Mouse (Mus musculus) monocyte, adult 5-6 weeks (primary cell): ENCODE results near the gene Cep19. TPM values are rescaled to one million over a fixed set of nuclear protein-coding genes. Genes with fewer than 3 reads are reported as not detected.
"Not testable (repeated sequence)": the region's sequence is repeated elsewhere in the genome, so short reads cannot be mapped to it uniquely, and the experiment has no call there.

Experiments used
- ATAC-seq: fragments of 153-309, 156-312 bp; replicated peaks from 2 replicates; pipeline ENCODE4 v1.8.0; 2017; ENCODE audit warnings: mild to moderate bottlenecking; ENCODE audit not compliant: low TSS enrichment, insufficient number of reproducible peaks, severe bottlenecking, poor library complexity, low FRiP score
- total RNA-seq: library from RNA; stranded (forward); fragments of 200-1000, 200-491, 200-594 nt; gene quantifications from 3 replicates; pipeline ENCODE4 v1.2.3, GENCODE M21; 2017

The Cep19 gene
- 11.1 to 15.4 TPM (median 12.7 TPM) in 3 replicates for total RNA-seq

DNA sequence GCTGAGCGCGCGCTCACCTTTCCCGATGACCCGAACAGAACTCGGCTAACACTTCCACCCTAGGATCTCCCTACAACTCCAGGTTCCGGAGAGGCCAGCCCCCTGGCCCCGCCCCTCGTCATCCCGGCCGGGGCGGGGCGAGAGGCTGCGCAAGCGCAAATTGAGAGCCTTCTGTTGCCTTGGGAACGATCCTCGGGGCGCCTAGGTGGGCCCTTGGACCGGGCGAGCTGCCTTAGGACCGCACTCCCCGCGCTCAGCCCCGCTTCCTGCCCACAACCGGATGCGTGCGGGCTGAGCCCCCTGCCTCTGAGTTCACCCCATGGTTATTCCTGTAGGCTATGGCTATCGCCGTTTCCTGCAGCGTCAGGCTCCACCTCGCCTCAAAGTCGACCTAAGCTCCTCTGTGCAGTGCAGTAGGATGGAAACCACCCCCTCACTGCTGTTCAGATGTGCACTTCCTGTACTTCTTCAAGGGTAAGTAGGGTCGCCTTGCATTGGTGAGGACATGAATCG is at the start of gene Cep19, which contains the start of gene Pigx:
TSS of gene Cep19 (plus strand) at position 163 of the 513 bp plus-strand sequence.
TSS of gene Pigx (minus strand) at position 103 of the 513 bp plus-strand sequence.
- ATAC-seq, result peak; percentile 81

DNA sequence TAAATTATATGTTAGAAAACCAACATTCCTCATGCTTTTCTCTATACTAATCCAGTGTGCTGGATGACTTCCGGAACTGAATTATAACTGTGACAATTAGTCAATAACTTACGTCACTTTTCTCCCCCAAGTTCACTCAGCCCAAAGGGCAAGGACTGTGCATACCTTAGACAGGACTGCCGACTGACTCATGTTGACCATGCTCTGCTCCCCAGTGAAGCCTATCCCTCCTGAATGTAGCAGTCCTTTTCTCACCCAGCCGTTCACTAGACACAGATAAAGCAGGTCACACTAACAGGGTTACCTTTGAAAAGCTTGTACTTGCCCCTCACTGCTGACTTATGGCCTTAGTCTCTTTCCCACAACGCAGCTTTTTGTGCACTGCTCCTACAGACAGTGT is 40.8 kb upstream of the Cep19 start:
- ATAC-seq, result no peak

DNA sequence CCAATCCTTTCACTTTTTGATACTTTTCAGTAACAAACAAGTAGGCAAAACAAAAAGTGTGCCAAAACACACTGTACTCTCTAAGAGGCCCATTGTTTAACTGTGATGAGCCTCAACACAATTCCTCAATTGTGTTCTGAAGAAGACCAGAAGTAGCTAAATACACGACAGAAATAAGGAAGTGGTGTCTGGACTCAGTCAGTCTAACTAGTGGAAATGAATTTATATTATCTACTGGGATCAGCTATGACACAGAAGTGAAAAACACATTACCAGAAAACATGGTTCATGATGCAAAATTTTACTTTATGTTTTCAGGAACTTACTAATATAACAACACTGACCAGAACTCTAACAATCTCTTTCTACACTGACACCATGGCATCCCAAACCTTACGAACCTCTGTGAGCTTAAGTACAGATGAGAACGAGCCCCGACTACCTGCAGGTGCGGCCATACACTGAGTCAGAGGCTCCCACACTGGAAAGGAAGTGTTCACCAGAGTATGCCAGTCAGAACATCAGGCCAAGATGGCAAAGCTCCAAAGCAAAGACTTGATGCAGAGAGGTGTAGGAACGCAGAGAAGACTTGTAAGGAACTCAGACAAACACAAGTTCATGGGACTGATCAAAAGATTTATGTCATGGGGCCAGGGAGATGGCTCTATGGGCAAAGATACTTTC is 39.6 kb upstream of the Cep19 start:
- ATAC-seq, result peak; percentile 78

DNA sequence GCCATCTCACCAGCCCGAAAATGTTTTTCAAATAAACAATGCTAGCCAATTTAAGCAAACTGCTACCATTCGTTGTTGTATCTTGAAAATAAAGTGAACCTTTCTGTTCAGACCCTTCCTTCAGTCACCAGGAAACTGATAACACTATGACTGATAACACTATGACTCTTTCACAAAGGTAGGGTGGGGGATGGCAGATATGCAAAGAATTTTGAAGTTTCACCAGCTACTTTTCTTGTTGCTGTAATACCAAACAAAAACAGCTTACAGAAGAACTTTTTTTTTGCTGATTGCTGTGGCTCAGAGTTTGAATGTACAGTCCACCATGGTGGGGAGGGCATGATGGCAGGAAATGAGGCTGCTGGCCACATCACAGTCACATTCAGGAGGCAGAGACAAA is 37.4 kb upstream of the Cep19 start:
- ATAC-seq, result no peak

DNA sequence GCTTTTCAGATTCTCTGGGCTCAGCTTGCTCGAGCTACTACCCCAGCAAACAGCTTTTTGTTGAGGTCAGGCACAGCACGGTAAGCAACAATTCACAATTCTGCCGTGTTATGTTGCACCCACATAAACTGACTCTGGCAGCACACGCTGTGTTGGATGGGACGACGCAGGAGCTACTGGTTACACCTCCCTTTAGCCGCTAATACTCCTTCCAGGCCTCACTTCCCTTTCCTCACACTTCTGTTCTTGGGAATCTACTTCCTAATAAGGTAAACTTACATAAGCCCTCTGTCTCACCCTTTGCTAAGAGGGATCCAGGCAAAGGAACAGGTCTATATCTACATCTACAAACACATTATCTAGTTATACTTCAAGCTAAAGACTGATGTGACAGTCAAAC is 35.7 kb upstream of the Cep19 start:
- ATAC-seq, result 0 out of 2 replicates have a peak, but pooled peaks have one; percentile 13

DNA sequence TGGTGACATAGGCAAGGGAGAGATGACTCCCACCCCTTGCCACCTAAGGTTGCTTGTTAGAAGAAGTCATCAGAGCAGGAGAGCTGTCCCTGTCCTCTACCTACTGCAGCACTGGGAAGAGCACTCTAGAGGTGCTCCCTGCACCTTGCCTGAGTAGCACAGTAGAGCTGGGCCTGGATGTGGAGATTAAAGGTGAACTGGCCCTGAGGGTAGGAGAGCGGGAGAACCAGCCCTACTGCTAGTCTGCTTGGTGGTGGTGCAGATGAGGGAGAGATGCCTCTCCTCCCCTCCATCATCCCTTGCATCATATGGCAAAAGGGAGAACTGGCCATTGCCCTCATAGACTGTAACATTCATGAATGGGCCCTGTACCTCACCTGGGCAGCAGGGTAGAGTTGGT is 32.7 kb upstream of the Cep19 start:
- 0 out of 2 replicates have a peak, but pooled peaks have one; percentile 5 for ATAC-seq

DNA sequence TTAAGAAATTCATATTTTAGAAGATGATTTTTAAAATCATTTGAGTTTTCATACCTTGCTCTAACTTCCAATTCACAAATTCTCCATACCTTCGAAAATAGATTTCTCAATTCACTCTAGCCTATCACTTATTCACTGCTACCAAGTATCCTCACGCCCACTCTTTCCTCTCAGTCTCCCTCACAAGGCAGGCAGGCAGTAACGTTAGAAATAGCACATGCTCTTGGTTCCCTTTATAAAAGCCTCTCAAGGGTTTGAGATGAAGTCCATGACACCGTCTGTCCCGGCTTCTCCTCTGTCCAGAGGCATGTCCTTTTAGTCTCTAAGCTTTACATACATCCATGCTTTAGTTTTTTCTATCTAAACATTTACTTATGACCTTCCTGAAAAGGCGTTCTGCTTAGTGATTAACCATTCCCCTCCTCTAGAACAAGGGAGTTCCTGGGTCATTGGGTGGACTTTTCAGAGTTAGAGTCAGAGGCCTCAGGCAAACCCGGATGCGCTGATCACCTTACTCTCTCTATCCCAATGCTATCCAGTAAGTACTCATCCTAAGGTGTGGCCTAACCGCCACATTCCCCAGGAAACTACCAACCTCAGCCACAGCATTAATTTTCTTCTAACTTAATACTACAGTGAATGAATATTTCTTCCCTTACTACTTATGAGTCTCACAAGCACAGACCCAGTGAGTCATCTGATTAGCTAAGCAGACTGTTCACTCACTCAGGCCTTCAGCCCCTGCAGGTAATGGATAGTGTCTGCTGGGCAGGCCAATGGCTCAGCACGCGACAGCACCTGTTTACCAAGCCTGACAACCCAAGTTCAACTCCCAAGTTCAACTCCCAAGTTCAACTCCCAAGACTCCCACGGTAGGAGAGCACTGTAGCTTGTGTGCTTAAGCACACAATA is 31.0 kb upstream of the Cep19 start:
- ATAC-seq, result no peak

DNA sequence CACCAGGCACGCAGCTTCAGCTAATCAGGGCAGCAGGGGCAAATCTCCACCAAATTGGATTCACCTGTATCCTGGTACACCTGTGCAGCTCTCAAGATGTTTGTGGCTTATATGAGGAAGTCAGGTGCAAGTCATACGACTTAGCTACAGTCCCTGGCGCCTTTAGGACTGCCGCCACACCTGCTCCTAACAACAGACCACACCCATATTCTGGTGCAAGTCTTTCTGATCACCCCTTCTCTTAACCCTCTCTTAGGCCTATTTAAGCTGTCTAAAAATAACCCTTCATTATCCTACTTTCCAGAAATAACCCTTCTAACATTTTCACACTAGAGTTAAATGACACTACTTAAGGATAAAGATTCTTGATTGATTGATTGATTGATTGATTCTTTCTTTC is 29.5 kb upstream of the Cep19 start:
- ATAC-seq, result not testable (repeated sequence)

DNA sequence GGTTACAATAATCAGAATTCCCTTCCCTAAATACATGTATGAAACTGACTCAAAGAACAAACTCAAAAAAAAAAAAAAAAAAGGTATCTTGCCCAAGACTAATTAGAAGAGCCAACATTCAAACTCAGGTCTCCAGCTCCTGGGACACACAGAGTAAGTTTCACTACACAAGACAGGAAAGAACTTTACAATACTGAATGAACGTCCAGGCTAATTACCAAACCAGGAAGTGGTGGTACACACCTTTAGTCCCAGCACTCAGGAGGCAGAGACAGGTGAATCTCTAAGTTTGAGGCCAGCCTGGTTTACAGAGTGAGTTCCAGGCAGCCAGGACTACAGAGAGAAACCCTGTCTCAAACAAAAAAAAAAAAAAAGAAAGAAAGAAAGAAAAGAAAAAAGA is 23.8 kb upstream of the Cep19 start:
- no peak for ATAC-seq

DNA sequence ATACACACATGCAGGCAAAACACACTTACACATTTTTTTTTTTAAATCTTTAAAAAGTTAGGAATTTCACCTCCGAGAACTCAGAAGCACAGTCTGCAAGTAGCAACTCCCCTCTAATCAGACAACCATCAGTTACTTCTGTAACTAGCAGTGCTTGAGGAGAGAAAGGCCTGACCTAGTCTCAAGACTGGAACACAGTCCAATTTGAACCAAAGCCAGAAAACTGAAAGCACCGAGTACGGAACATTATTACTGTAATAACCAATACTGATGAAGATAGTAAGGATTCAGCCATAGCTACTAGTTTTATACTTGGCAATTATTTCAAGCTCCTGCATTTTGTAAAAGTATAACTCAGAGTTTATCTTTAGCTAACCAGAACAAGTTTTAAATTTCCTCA is 23.2 kb upstream of the Cep19 start:
- ATAC-seq, result no peak

DNA sequence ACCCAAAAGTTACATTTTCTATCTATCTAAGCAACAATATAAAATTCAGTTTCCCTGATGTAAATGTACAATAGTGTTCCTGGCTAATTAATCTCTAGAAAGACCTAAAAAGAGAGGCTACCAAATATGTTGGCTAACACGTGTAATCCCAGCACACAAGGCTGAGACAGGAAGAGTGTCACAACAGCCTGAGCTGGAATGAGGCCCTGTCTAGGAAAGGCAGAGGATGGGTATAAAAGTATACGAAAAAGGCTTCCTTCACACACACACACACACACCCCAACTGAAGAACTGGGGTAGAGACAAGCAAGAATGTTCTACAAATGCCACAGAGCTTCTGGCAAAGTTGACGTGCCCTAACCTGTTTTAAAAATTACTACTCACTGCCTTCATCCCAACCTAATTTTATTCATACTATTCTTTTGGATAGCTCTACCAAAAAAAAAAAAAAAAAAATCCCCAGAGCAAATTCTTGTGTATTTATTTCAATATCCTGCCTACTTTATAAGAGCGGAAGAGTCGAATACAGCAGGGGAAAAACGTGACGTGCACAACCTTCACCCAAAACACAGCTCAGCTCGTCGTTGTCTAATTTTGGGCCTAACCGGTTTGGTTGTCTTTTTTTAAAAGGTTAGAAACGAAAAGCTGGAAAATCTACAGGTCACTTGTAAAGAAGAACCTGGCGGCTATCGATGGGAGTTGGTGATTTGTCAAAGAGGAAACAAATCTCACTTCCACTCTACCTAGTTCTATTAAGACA is 21.8 kb upstream of the Cep19 start:
- ATAC-seq, result no peak

DNA sequence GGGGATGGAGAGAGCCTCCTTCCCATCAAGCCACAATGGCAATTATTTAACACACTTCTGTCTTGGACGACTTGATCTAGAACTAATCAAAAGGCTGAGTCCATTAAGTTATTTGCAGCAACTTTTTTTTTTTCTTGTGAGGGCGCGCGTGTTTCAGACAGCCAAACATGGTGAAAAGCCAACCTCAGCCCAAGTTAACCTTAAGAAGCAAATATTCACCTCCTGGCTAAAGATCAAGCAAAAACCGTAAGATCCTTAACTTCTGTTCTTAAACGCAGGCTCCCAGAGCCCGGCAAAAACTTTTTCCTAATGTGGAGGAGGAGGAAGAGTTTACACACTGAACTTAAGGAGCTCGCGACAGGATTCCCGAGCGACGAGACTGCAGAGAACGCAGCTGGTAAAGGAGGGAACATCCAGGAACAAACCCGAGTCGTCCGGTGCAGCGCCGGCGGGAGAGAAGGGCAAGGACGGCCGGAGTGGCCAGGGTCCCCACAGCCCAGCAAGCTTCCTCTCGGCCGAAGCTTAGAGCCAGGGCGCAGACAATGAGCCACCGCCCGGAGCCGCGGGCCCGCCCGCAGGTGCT is 21.1 kb upstream of the Cep19 start:
- no peak for ATAC-seq

DNA sequence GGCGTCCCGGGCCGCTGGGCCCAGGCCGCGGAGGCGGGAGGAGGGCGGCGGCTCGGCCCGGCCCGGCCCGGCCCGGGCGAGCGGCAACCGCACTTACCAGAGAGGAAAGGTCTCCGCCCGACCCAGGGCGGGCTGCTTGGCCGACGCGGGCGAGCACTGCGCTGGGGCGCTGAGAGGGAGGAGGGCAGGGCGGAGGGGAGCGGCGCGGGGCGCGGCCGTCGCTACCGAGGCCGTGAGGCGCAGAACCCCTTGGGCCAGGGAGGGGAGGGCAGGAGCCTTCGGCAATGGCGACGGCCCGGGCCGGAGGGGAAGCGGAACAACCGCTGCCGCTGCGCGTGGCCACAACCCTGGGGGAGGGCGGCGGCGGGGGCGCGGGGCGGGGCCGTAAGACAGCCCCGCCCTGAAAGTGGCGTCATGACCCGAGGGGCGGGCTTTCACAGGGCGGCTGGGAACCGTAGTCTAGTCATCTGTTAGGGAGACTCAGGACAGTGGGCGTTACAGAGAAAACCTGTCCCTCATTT is 20.5 kb upstream of the Cep19 start, which contains the start of gene Pak2:
TSS of gene Pak2 (minus strand) at position 352 of the 521 bp plus-strand sequence.
- ATAC-seq, result peak; percentile 91

DNA sequence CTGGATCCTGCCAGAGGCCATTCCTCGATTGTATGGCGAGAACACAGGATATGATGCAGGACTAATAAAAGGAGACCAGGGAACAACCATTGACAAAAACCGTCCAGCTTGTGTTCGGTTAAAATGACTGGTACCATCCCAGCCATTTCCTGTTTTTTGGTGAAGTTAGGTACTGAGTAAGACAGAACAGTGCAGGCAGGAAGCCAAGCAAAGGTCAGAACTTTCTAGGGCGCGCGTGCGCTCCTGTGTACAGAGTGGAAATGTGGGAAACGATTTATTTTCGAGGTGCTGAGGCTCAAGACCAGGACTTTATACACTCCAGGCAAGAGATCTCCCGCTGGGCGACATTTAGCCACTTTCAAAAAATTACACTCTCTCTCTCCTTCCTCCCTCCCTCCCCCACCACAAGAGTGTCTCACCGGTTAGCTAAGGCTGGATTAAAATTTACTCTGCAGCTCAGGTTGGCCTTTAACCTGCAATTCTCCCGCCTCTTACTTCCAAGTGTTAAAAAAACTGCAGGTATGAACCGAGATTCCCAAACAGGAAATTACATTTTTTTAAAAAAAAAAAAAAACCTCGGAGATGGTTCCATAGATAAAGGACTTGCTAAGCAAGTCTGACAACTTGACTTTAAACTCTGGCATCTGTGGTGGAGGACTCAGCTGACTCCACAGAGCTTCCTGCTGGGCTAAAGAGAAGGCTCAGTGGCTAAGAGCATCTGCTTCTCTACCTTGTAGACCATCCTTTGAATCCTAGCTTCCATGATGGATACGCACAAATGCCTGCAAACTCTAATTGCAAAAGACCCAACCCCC is 11.8 kb upstream of the Cep19 start:
- ATAC-seq, result peak; percentile 82

DNA sequence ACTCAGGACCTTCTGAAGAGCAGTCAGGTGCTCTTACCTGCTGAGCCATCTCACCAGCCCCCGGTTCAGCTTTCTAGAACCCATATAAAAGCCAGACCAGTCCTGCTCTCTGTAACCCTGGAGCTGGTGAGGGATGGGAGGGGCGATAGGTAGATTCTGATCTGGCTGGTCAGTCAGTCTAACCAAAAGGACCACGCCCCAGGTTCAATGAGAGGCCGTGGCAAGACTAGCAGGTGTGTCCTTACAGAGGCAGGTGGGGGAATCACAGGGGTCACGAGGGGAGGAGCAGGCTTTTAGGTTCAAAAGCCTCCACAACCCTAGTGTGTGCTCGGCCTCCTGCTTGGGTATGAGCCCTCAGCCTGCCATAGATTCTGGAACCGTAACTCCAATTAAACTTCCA is 8.1 kb upstream of the Cep19 start:
- ATAC-seq, result no peak

DNA sequence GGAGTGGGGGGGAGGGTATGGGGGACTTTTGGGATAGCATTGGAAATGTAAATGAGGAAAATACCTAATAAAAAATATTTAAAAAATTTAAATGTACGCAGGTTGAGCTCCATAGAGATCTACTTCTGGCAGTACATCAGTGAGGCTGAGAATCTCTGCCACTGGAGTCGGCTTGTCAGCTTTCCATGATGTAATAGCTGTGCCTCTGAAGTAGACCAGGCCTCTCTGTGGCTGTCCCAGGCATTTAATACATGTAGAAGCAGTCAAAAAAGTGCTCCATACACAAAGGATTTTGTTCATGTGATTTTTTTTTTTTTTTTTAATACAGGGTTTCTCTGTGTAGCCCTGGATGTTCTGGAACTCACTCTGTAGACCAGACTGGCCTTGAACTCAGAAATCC is 1.8 kb upstream of the Cep19 start:
- not testable (repeated sequence) for ATAC-seq

DNA sequence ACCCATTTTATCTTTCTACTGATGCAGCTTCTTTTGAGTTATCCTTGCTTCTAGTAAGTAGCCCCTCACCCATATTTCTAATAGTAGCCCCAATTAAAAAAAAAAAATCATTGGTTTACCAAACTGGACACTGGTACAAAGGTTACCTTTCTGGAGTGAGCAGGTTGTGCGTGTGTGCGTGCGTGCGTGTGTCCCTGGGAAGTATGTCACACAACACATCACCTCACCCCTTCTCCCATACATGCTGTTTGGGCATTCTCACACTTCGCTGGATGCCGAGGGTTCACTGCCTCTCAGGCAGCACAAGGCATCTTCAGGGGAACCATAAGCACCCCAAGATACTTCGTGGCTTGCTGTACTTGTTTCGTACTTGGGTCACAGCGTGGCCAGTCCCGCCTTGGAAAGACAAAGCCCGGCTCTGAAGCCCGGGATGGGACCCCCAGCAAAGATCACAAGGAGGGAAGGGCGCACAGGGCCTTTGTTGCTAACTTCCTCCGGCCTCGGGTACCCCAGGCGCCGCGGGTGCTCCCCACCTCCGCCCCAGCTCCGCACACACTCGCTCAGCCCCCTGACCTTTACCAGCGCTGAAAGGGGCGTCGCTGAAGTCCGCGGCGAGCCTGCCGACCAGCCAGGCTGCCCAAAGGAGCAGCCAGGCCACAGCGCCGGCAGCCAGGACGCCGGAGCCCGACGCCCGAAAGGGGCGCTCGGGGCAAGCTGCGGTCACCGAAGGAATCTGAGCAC is 533 bp upstream of the Cep19 start:
- ATAC-seq, result peak; percentile 52
